Mouse (Mus musculus) hindbrain, embryonic 14.5 days (tissue): ENCODE measurements around the gene Irf4. TPM values are rescaled to one million over a fixed set of nuclear protein-coding genes. Genes with fewer than 3 reads are reported as not detected.

Experiments used
- ATAC-seq: fragments of 200-750 bp; cut with Nextera tagmentation; 2 replicates; pipeline ENCODE4 v1.8.0; 2017; ENCODE audit warnings: moderate number of reproducible peaks, mild to moderate bottlenecking, moderate TSS enrichment, moderate library complexity; ENCODE audit not compliant: low FRiP score
- DNase-seq: peaks from one replicate; pipeline ENCODE4 v3.0.0-alpha.2; 2015; ENCODE audit warnings: low spot score
- H3K27ac ChIP-seq: fragments of 300-500 bp; sonication (generic); 2 replicates; pipeline ENCODE4 v1.5.1; 2014; ENCODE audit warnings: mild to moderate bottlenecking, moderate library complexity
- H3K27me3 ChIP-seq: fragments of 300-500 bp; sonication (generic); 2 replicates; pipeline ENCODE4 v1.6.1; 2014; ENCODE audit warnings: mild to moderate bottlenecking, low read length, mixed read lengths; ENCODE audit not compliant: control insufficient read depth, insufficient read depth
- H3K36me3 ChIP-seq: fragments of 300-500 bp; sonication (generic); replicated peaks from 2 replicates; pipeline ENCODE4 v1.6.1; 2014; ENCODE audit not compliant: control insufficient read depth, insufficient read depth
- H3K4me1 ChIP-seq: fragments of 300-500 bp; sonication (generic); replicated peaks from 2 replicates; pipeline ENCODE4 v1.6.1; 2014; ENCODE audit warnings: antibody characterized with exemption, low read length, mixed read lengths; ENCODE audit not compliant: control insufficient read depth, insufficient read depth
- H3K4me2 ChIP-seq: fragments of 300-500 bp; sonication (generic); replicated peaks from 2 replicates; pipeline ENCODE4 v1.6.1; 2014; ENCODE audit warnings: mild to moderate bottlenecking, moderate library complexity
- H3K4me3 ChIP-seq: fragments of 300-500 bp; sonication (generic); replicated peaks from 2 replicates; pipeline ENCODE4 v1.5.1; 2014; ENCODE audit warnings: mild to moderate bottlenecking, low read length
- H3K9ac ChIP-seq: fragments of 300-500 bp; sonication (generic); 2 replicates; pipeline ENCODE4 v1.6.1; 2014
- H3K9me3 ChIP-seq: fragments of 300-500 bp; sonication (generic); 2 replicates; pipeline ENCODE4 v1.6.1; 2016; ENCODE audit warnings: low read length; ENCODE audit not compliant: control insufficient read depth
- WGBS: fragments of 180-500 bp; shearing (Covaris S2); extraction: QIAGEN DNeasy Blood & Tissue Kit; methylation state at CpG from one replicate; pipeline ENCODE4 v1.1.7; 2014; 5-methylcytosine and 5-hydroxymethylcytosine counted together
- polyA plus RNA-seq: library from polyadenylated mRNA; unstranded; fragments of >200 nt; fragmentation: Nextera tagmentation; extraction: Ambion mirVana; gene quantifications from 2 replicates; pipeline ENCODE4 v1.2.1, GENCODE M21; 2014

The Irf4 gene
- polyA plus RNA-seq, 1 experiment from 2014 or later, result 0.25 TPM

DNA sequence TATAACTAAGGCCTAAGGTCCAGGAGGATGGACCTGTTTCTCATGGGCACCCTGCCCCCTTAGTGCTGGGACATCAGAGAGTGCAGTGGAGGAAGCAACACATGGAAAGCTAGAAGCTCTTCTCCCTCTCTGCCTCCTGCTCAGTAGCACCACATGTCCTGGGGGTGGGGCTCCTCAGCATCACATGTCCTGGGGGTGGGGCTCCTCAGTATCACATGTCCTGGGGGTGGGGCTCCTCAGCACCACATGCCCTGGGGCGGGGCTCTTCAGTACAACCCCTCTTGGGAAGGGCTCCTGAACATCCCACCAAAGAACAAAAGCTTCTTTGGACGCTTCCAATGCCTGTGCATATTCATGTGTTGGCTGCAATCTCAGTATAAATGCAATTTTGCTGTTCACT lies 38.5 kb downstream of the Irf4 start:
- no peak for DNase-seq

DNA sequence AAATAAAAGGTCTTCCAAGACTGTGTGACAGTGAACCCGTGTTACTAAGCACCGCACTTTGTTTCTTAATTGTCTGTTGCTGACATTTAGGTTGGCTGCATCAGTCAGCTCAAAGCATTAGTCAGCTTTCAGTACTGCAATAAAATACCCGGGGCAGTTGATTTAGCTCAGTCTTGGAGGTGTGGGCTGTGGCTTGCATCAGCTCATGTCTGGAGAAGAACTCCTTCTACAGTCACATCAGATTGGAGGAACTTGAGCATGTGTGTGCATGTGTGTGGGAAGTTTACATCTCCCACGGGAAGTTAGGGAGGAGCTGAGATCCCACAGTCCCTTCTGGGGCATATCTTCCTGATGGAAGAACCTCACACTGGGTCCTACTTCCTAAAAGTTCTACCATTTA lies 38.9 kb downstream of the Irf4 start:
- WGBS, result 87% methylated on average over 4 of the region's 4 CpGs
- H3K4me3 ChIP-seq, result no peak overlapping the region
- no peaks in the 10 kb centered on the region for H3K27me3 ChIP-seq
- no peaks in the 10 kb centered on the region for H3K9me3 ChIP-seq
- H3K36me3 ChIP-seq, result no peaks in the 10 kb centered on the region
- DNase-seq (no peak), ATAC-seq (no peak)
- H3K27ac ChIP-seq, result no peak overlapping the region
- H3K9ac ChIP-seq, result no peak overlapping the region
- H3K4me1 ChIP-seq, result no peaks in the 10 kb centered on the region
- no peak overlapping the region for H3K4me2 ChIP-seq

More for the DNA sequence above, 38.5 kb downstream of the Irf4 start:
- WGBS, result 85% methylated on average over 2 of the region's 2 CpGs
- H3K27me3 ChIP-seq, result no peaks in the 10 kb centered on the region
- H3K9ac ChIP-seq, result no peak overlapping the region
- ATAC-seq, result no peak
- no peak overlapping the region for H3K27ac ChIP-seq
- no peak overlapping the region for H3K4me2 ChIP-seq
- no peaks in the 10 kb centered on the region for H3K36me3 ChIP-seq
- no peak overlapping the region for H3K4me3 ChIP-seq
- H3K4me1 ChIP-seq, result no peaks in the 10 kb centered on the region
- H3K9me3 ChIP-seq, result no peaks in the 10 kb centered on the region

DNA sequence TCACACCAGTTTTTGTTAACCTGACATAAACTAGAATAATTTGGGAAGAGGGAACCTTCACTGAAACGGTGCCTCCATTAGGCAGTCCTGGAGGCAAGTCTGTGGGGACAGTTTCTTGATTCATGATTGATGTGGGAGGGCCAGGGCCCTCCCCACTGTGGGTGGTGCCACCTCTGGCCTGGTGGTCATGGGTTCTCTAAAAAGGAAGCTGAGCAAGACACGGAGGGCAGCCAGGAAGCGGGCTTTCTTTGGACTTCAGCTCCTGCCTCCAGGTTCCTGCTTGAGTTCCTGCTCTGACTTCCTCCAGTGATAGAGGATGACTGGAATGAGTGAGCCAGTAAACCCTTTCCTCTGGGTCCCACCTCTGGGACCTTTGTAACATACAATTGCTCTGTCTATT lies 39.4 kb downstream of the Irf4 start:
- Histone ChIP-seq H3K4me3 (no peak overlapping the region), H3K36me3 (no peaks in the 10 kb centered on the region), H3K27me3 (no peaks in the 10 kb centered on the region), H3K27ac (no peak overlapping the region), H3K4me2 (no peak overlapping the region), H3K4me1 (no peaks in the 10 kb centered on the region), H3K9ac (no peak overlapping the region), H3K9me3 (no peaks in the 10 kb centered on the region)
- DNase-seq, result no peak
- no peak for ATAC-seq
- WGBS, result 86% methylated on average over 3 of the region's 3 CpGs

DNA sequence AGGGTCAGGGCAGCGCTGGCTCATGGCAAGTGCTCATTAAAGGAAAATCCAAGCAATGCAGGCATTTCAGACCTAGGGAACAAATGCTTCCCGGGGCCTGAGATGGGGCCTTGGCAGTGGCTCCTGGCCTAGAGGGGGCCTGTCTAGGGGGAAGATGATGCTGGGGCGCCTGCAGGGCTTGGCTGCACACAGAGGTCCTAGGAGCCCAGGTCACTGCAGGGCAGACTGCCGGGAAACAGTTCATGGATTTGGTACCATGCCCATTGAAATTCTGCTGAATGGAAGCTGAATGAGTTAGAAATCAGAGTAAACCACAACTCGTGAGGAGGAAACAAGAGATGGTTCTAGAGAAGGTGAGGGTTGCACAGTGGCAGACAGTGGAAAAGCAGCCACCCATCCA lies 41.0 kb downstream of the Irf4 start:
- Histone ChIP-seq H3K36me3 (no peaks in the 10 kb centered on the region), H3K9ac (no peak overlapping the region), H3K4me3 (no peak overlapping the region), H3K27ac (no peak overlapping the region), H3K4me1 (no peaks in the 10 kb centered on the region), H3K27me3 (no peaks in the 10 kb centered on the region), H3K4me2 (no peak overlapping the region), H3K9me3 (no peaks in the 10 kb centered on the region)
- 71% methylated on average over 5 of the region's 5 CpGs for WGBS
- DNase-seq, result no peak
- ATAC-seq, result no peak

DNA sequence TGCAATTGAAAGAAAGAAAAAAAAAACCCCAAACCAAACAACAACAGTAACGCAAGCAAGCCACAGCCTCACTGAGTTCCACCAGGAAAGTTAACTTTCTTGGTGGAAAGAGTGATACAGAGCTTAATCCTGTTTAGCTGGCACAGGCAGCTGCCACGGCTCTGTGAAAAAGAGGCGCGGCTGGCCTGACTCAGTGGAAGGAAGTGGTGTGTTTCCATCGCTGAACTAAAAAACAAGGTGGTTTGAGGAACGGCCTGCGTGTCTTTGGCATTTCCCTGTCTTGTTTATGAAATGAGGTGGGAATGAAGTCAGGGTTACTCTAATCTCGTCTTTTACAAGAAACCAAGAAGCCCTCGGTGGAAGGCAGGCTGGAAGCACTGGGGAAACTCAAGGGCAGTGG lies 43.3 kb downstream of the Irf4 start:
- Histone ChIP-seq H3K4me2 (no peak overlapping the region), H3K4me1 (no peaks in the 10 kb centered on the region), H3K27me3 (no peaks in the 10 kb centered on the region), H3K9ac (no peak overlapping the region), H3K4me3 (no peak overlapping the region), H3K36me3 (no peaks in the 10 kb centered on the region), H3K27ac (no peak overlapping the region), H3K9me3 (no peaks in the 10 kb centered on the region)
- no peak for ATAC-seq
- no peak for DNase-seq
- WGBS, result 90% methylated on average over 9 of the region's 9 CpGs

DNA sequence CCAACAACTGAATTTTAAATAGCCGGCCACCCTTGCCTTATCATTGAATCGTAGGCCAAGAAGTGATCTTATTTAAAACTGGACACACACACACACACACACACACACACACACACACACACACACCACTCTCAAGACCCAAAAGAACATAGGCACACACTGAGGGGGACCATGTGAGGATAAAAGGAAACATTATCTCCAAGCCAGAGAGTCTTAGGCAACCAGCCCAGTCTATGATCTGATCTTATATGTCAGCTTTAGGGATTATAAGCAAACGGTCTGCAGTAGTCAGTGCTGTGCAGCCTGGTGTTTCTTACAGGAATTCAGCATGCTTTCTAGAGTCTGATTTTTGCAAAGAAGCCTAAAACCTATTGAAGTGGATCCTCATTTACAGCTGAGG lies 43.7 kb downstream of the Irf4 start:
- H3K4me1 ChIP-seq, result no peaks in the 10 kb centered on the region
- H3K4me3 ChIP-seq, result no peak overlapping the region
- no peaks in the 10 kb centered on the region for H3K27me3 ChIP-seq
- no peak overlapping the region for H3K9ac ChIP-seq
- DNase-seq, result no peak
- H3K27ac ChIP-seq, result no peak overlapping the region
- no peaks in the 10 kb centered on the region for H3K36me3 ChIP-seq
- 85% methylated on average over 3 of the region's 3 CpGs for WGBS
- H3K4me2 ChIP-seq, result no peak overlapping the region
- ATAC-seq, result no peak
- H3K9me3 ChIP-seq, result no peaks in the 10 kb centered on the region

DNA sequence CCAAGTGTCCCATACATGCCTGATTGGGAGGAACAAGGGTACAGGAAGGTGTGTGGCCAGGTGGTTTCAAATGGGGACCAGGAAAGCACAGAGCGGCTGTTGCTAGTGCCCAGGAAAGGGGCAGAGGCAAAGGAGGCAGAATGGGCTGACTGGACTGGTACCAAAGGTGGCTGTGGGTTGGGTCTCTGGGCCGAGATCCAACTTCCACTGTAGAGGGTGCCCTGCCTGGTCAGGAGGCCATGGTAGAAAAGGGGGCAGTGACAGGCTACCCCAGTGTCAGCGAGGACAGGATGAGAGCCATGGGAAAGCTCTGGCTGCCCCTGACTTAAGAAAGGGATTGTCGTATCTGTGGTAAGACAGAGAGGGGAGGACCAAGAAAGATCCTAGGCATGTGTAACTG lies 44.2 kb downstream of the Irf4 start:
- Histone ChIP-seq H3K27ac (no peak overlapping the region), H3K4me3 (no peak overlapping the region), H3K9ac (no peak overlapping the region), H3K27me3 (no peaks in the 10 kb centered on the region), H3K36me3 (no peaks in the 10 kb centered on the region), H3K4me1 (no peaks in the 10 kb centered on the region), H3K9me3 (no peaks in the 10 kb centered on the region), H3K4me2 (no peak overlapping the region)
- DNase-seq (no peak), ATAC-seq (no peak)
- 93% methylated on average over 4 of the region's 4 CpGs for WGBS

DNA sequence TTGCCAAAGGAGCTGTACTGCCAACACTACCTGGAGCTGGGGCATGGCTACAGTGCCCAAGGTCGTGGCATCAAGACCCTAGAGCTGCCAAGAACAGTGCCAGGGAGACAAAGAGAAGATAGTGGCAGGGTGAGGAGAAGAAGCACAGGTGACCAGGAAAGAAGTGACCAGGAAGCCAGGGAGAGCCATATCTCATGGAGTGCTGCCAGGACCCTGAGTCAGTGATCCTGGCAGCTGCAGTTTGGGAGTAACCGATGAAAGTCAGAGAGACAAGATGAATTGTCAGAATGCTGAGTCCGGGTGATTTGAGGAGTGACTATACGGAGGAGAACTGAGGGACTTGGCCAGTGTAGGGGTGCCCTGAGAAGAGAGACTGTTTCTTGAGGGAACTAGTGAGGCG lies 44.6 kb downstream of the Irf4 start:
- Histone ChIP-seq H3K9me3 (no peaks in the 10 kb centered on the region), H3K27me3 (no peaks in the 10 kb centered on the region), H3K9ac (no peak overlapping the region), H3K27ac (no peak overlapping the region), H3K36me3 (no peaks in the 10 kb centered on the region), H3K4me2 (no peak overlapping the region), H3K4me3 (no peak overlapping the region), H3K4me1 (no peaks in the 10 kb centered on the region)
- DNase-seq (no peak), ATAC-seq (no peak)
- 88% methylated on average over 5 of the region's 5 CpGs for WGBS

DNA sequence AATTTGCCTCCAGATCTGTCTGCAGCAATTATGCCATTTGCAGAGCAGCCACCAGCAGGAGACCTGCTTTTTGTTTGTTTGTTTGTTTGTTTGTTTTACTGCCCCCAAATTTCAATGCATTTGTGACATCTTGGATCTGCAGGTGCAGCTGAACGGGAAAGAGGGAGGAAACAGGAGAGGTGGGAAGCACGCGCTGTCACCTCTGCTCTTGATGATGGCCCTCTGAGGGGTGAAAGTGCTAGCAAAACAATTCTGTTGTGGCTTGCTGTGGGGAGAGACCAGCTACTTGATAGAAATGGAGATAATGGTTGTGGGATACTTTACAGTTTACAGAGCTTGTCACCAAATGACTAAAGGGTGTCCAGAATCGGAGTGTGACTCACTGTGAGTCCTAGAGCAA lies 46.9 kb downstream of the Irf4 start:
- H3K4me2 ChIP-seq, result no peak overlapping the region
- 94% methylated on average over 4 of the region's 4 CpGs for WGBS

DNA sequence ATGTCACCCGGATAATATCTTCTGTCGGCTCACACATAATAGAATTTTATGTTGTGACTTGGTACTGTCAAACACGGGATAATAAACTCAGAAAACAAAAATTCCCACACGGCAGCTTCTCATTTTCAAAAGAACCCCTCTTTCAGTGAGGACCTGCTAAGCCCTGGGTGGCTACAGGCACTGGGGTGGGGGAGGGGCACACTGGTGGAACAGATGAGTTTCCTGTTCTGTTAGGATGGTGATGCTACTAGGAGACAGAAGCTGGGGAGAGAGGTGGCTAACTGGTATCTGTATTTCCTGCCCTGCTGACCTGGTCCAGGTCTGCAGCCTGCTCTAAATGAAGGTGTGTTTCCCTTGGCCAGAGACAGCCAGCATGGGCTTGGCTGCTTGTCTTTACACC lies 52.9 kb downstream of the Irf4 start:
- ATAC-seq, result no peak
- 84% methylated on average over 4 of the region's 4 CpGs for WGBS
- Histone ChIP-seq H3K9ac (no peak overlapping the region), H3K27ac (no peak overlapping the region), H3K36me3 (no peaks in the 10 kb centered on the region), H3K4me1 (no peaks in the 10 kb centered on the region), H3K4me2 (no peak overlapping the region), H3K4me3 (no peak overlapping the region), H3K27me3 (no peaks in the 10 kb centered on the region), H3K9me3 (no peaks in the 10 kb centered on the region)
- DNase-seq, result no peak

More for the DNA sequence above, 46.9 kb downstream of the Irf4 start:
- ATAC-seq (no peak), DNase-seq (no peak)
- no peak overlapping the region for H3K4me3 ChIP-seq
- H3K27ac ChIP-seq, result no peak overlapping the region
- no peaks in the 10 kb centered on the region for H3K4me1 ChIP-seq
- H3K9me3 ChIP-seq, result no peaks in the 10 kb centered on the region
- no peaks in the 10 kb centered on the region for H3K36me3 ChIP-seq
- no peak overlapping the region for H3K9ac ChIP-seq
- H3K27me3 ChIP-seq, result no peaks in the 10 kb centered on the region
